Mouse (Mus musculus) embryo, embryonic 11 days (tissue): ENCODE results near the gene Suox.
"Not testable (repeated sequence)": the region's sequence is repeated elsewhere in the genome, so short reads cannot be mapped to it uniquely, and the experiment has no call there.

Experiments used
- DNase-seq: peaks from one replicate; pipeline ENCODE4 v3.0.0-alpha.2; 2015

Suox gene

GRCm38 (mm10) chr10:128663441-128664220 lies 10.2 kb downstream of the Suox start:
- no peak for DNase-seq

GRCm38 (mm10) chr10:128662465-128662864 lies 11.4 kb downstream of the Suox start:
- no peak for DNase-seq

GRCm38 (mm10) chr10:128659490-128659889 lies 14.4 kb downstream of the Suox start:
- no peak for DNase-seq

DNA sequence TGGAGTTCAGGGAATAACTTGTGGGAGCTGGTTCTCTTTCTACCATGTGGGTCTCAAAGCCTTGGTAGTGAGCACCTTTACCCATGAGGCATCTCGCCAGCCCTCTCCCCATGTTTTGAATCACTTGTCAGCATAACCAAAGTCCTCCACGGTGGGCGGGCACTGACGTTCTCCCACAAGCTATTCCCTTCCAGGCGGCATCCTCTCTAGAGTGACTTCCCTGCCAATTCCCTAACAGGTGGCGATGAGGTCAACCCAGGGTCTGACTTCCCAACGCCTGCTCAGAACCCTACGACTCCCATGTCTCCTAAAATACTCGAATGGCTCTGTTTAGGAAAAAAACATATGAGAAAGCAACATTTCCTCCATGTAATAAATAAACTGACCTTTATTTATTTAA lies 16.0 kb downstream of the Suox start:
- DNase-seq, result no peak

DNA sequence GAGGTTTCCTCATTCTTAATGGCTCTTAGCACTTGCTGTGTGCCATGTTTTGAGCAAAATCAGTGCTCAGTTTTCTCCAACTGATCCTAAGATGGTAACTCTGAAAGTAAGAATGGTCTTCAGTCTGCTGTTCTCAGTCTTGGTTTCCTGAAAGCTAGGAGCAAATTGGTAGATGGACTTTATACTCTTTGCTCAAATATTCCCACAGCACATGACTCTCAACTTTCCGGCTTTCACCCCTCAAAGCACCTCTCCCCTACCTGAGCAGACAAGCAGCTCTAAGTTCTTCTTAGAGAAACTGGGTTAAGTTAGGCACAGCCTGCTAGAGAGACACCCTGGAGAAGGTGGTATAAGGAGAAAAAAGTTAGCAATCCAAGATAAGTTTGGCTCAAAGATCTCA lies 17.1 kb downstream of the Suox start:
- DNase-seq, result no peak

DNA sequence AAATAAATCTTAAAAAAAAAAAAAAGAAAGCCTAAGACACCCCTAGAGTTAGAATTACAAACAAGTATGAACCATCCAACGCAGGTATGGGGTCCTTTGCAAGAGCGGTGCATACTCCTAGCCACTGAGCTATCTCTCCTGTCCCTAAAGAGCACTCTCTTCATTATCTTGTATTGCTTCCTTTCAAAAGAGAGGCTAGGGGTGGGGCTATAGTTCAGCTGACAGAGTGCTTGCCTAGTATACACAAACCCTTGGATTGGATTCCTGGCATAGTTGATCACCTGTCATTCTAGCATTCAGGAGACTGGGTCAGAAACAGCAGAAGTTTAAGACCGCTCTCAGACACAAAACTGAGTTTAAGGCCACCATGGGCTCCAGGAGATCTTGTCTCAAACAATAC lies 18.6 kb downstream of the Suox start:
- no peak for DNase-seq

- DNase-seq, result no peak
Measured at GRCm38 (mm10) chr10:128653866-128654265, 20.0 kb downstream of the Suox start.

- DNase-seq, result peak; percentile 68
Measured at GRCm38 (mm10) chr10:128646139-128647089, 27.5 kb downstream of the Suox start.

GRCm38 (mm10) chr10:128645111-128646011 lies 28.5 kb downstream of the Suox start, which contains the start of gene Ikzf4:
Gene Ikzf4 (minus strand): TSS chr10:128645991.
- DNase-seq, result peak; percentile 68

DNA sequence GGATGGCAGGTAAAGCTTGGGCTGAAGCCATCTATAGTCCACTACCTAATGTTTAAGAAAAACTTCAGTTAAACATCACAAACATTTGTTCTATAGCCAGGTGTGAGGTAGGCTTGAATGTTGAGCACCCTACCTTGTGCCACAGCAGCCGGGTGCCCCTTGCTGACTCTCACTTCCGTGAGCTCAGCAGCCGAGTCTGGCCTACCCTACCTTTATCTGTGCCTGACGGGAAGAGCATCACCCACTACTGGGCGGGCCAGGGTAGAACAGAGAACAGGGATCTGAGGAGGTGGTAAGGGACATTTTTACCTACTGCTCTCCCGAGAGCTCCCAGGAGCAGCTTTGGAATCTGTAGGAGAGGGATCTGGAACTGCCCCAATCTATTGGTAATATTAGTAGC lies 31.1 kb downstream of the Suox start:
- DNase-seq, result no peak

DNA sequence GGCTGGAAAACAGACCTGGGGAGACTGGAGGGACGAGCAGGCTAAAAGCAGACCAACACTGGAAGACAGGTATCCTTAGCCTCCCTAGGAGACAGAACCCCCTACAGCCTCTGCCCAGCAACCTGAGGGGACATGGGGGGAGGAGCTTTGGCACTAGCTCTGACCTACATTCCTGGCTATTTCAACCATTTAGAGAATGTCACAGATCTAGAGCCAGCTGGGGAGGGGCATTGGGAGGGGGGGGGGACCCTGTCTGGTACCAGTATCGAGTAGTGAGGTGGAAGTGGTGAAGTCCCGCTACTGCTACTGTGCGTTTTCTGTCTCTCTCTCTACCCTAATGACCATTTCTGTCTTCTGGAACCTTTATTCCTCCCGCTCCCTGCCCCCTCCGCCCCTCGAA lies 32.0 kb downstream of the Suox start:
- DNase-seq, result no peak

GRCm38 (mm10) chr10:128640891-128641290 lies 33.0 kb downstream of the Suox start:
- no peak for DNase-seq

- DNase-seq, result no peak
Measured at GRCm38 (mm10) chr10:128639999-128640398, 33.9 kb downstream of the Suox start.

- DNase-seq, result peak; percentile 46
Measured at GRCm38 (mm10) chr10:128637011-128637410, 36.9 kb downstream of the Suox start.

- DNase-seq, result no peak
Measured at GRCm38 (mm10) chr10:128636561-128636960, 37.3 kb downstream of the Suox start.

GRCm38 (mm10) chr10:128635697-128636096 lies 38.2 kb downstream of the Suox start:
- DNase-seq, result no peak

DNA sequence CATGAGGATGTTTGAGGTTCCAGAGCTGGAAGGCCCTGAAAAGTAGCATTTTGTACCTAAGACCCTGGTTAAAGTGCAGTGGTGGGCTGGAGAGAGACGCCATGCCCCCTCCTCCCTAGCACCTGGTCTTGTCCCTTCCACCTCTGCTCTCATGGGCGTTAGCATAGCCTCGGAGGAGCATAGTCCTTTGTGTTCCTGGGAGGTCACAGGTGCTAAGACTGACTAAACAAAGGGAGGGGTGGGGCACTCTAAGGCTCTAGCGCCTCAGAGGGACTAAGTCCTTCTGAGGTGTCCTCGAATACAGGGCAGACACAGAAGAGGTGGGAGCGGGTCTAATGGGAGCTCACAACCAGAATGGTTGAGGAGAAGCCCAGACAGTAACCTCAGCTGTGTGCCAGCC lies 42.3 kb downstream of the Suox start:
- DNase-seq, result no peak

DNA sequence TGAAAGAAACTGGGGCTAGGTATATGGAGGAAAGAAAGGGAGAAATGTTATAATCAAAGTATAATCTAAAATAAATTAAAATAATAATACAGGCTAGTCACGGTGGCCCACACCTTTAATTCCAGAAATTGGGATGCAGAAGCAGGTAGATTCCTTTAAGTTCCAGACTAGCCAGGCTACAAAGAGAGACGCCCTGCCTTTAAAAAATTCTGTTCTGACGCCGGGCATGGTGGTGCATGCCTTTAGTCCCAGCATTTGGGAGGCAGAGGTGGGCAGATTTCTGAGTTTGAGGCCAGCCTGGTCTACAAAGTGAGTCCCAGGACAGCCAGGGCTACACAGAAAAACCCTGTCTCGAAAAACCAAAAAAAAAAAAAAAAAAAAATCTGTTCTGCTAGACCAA lies 43.6 kb downstream of the Suox start:
- DNase-seq, result not testable (repeated sequence)

GRCm38 (mm10) chr10:128629746-128630145 lies 44.1 kb downstream of the Suox start:
- DNase-seq, result no peak

DNA sequence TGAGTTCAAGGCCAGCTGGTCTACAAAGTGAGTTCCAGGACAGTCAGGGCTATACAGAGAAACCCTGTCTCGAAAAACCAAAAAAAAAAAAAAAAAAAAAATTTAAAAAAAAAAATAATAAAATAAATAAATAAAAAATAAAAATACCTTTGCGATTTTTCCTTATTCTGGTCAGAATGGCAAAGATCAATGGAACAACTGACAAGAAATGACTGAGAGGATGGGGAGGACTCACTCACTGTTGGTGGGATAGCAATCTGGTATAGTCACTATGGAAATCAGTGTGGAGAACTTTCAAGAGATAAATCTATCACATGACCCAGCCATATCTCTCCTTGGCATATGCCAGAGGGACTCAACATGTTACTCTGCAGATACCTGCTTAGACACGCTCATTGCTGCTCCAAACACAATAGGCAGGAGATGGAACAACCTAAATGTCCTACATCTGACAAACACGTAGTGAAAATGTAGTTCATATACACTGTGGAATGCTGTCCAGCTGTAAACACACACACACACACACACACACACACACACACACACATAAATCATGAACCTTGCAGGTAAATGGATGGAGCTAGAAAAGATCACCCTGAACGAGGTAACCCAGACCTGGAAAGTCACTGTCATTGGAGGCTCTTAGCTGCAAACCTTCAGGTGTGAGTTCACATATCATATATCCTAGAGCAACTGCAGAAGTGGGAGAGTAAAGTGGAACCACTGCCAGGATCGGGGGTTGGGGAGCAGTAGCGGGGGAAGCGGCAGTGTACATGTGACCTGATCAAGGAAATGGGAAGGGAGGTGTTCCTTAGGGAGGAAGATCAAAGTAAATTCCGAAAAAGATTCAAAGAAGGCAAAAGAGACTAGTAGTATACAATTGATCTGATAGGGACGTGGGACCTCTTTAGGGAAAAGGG lies 46.2 kb downstream of the Suox start:
- no peak for DNase-seq
